Mouse (Mus musculus): Measurements from ENCODE around the gene Plekhh2. TPM values are rescaled to one million over a fixed set of nuclear protein-coding genes. Genes with fewer than 3 reads are reported as not detected.

Plekhh2 gene
- polyA plus RNA-seq, 1 experiment from 2014 or later = 8.0 TPM

DNA sequence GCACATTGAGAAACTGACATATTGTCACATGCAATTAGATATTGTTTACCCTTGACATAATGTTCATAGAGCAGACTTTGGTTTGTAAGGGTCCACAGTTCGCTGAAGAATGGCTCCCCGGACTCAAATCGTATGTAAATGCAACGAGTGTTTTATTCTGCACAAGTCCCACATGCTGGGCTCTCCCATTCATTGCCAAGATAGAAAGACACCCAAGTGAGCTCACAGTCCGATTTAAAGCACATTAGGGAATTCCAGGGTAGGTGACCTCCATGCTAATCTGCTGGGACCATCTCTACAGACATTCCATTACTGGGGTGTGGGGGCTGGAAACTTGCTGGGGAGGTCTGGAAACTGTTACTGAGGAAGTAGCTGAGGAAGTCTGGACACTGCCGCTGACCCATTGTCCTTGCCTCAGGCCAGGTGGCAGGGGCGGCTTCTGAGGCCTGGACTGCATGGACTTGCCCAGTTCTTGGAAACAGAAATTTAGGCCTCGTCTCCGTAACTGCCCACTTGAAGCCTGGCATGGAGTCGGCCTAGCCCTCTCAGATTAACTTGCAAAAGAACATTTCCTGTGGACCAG lies 128.2 kb downstream of the Plekhh2 start:
- no peaks in the 10 kb centered on the region for H3K27me3 ChIP-seq (replicated peaks; ENCODE audit: control insufficient read depth, insufficient read depth, low read length)
- 0 out of 2 replicates have a peak, but pooled peaks cover 7% of the 10 kb centered on the region for H3K4me1 ChIP-seq (ENCODE audit: control insufficient read depth, insufficient read depth, low read length)
- no peak overlapping the region for H3K27ac ChIP-seq (replicated peaks; ENCODE audit: low read depth, low read length)
- no peak overlapping the region for H3K4me3 ChIP-seq (ENCODE audit: low read depth, low read length)
- H3K4me2 ChIP-seq (ENCODE audit: low read depth, low read length) = no peak overlapping the region
- ATAC-seq (ENCODE audit: low read depth) = no peak
- WGBS = 60% methylated on average over 10 of the region's 10 CpGs
- no peak for DNase-seq (ENCODE audit: low spot score)
- no peaks in the 10 kb centered on the region for H3K9me3 ChIP-seq (ENCODE audit: control insufficient read depth, low read length)
- no peak overlapping the region for H3K9ac ChIP-seq (ENCODE audit: low read depth, low read length)
- H3K36me3 ChIP-seq (ENCODE audit: control insufficient read depth, insufficient read depth, low read length) = 0 out of 2 replicates have a peak, but pooled peaks cover 4% of the 10 kb centered on the region

DNA sequence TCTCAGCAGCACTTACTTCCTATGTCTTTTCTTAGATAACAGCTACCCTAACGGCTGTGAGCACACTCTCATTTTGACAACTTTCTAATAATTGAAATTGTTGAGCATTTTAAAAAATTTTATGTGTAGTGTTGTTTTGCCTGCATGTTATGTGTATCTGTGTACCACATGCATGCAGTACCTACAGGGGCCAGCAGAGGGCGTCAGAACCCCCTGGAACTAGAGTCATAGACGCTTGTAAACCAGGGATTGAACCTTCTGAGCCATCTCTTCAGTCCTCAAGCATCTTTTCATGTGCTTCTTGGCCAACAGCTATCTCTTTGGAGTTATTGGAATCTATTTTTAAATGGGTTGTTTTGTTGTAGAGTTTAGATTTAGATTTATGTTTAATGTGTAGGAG lies 130.2 kb downstream of the Plekhh2 start:
- Histone ChIP-seq H3K4me2 (ENCODE audit: low read depth, low read length) (no peak overlapping the region), H3K36me3 (ENCODE audit: control insufficient read depth, insufficient read depth, low read length) (0 out of 2 replicates have a peak, but pooled peaks cover 4% of the 10 kb centered on the region), H3K27me3 (replicated peaks; ENCODE audit: control insufficient read depth, insufficient read depth, low read length) (no peaks in the 10 kb centered on the region), H3K4me3 (ENCODE audit: low read depth, low read length) (no peak overlapping the region), H3K9me3 (ENCODE audit: control insufficient read depth, low read length) (no peaks in the 10 kb centered on the region), H3K9ac (ENCODE audit: low read depth, low read length) (no peak overlapping the region), H3K27ac (replicated peaks; ENCODE audit: low read depth, low read length) (no peak overlapping the region), H3K4me1 (ENCODE audit: control insufficient read depth, insufficient read depth, low read length) (peaks cover 13% of the 10 kb centered on the region; the same call in 1 of the 2 replicates)
- 37% methylated on average over 3 of the region's 3 CpGs for WGBS
- no peak for ATAC-seq (ENCODE audit: low read depth)
- no peak for DNase-seq (ENCODE audit: low spot score)

DNA sequence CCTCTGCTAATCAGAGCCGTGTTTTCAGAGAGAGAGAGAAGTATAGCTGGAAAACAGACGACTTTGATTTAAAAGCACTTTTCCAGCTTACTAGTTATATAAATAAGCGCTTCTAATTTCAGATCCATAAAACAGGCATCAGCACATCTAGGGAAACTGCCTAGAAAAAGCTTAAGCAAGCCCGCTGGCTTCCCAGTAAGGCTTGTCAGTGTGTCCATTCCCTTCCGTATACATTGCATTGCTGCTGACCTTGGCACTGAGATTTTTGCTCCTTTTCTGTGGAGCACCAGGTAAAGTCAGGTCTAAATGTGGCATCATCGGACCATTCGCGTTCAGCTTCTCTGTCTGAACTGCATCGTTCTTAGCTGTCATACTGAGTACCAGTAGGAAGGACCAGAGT lies 130.6 kb downstream of the Plekhh2 start:
- 0 out of 2 replicates have a peak, but pooled peaks cover 4% of the 10 kb centered on the region for H3K36me3 ChIP-seq (ENCODE audit: control insufficient read depth, insufficient read depth, low read length)
- H3K4me2 ChIP-seq (ENCODE audit: low read depth, low read length) = no peak overlapping the region
- DNase-seq (ENCODE audit: low spot score) = no peak
- no peaks in the 10 kb centered on the region for H3K27me3 ChIP-seq (replicated peaks; ENCODE audit: control insufficient read depth, insufficient read depth, low read length)
- H3K4me3 ChIP-seq (ENCODE audit: low read depth, low read length) = no peak overlapping the region
- WGBS = 68% methylated on average over 9 of the region's 9 CpGs
- no peak overlapping the region for H3K27ac ChIP-seq (replicated peaks; ENCODE audit: low read depth, low read length)
- no peak overlapping the region for H3K9ac ChIP-seq (ENCODE audit: low read depth, low read length)
- H3K4me1 ChIP-seq (ENCODE audit: control insufficient read depth, insufficient read depth, low read length) = peaks cover 13% of the 10 kb centered on the region; the same call in 1 of the 2 replicates
- ATAC-seq (ENCODE audit: low read depth) = no peak
- no peaks in the 10 kb centered on the region for H3K9me3 ChIP-seq (ENCODE audit: control insufficient read depth, low read length)

DNA sequence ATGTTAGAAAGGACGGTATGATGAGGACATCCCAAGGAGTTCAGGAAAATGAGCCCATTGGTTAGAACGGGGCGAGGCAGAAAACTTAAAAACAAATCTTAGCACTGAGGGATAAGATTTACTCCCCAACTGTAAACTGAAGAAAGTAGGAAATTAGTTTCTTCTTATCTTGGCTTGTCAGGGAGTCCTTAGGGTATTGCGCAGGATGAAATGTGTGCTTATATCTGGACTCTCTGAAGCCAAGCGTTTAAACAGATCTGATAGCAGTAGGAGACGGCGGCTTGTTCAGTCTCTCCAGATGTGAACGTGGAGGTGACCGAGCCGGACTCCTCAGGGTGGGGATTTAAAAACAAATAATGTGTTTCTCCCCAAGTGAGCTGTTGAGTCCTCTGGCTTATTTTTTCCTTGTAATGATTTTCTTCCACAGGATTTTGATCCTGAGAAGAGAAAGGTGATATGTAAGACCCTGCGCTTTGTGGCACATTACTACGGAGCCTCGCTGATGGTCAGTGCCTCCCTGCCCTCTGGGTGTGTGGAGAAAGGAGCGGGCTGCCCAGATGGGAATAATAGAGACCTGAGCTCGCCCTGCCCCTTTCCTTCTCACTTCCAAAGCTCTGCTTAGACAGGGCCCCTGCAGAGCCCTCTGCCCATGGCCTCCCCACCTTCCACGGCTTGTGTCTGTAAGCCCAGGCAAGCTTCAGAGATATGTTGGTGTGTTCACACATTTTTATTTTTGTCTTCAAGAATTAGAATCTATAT lies 132.8 kb downstream of the Plekhh2 start:
- H3K9ac ChIP-seq (ENCODE audit: low read depth, low read length) = 0 out of 2 replicates have a peak overlapping the region, but pooled peaks have one; percentile 14
- no peak overlapping the region for H3K27ac ChIP-seq (replicated peaks; ENCODE audit: low read depth, low read length)
- DNase-seq (ENCODE audit: low spot score) = no peak

DNA sequence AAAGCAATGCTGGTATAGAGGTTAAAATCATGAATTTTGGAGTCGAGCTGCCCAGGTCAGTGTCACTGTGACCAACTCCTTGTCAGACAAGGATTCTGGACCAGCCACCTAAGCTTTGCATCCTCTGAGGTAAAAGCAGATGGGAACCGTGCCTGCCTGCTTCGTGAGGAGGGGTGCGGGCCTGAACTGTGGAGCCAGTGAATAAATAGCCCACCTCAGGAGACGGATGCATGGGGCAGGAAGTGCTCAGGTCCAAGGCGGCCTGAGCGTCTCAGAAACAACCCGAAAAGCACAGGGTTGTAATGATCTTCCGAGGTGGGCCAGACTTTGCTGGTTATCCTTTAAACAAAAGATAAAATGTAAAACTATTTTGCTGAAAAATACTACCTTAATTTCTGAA lies 133.4 kb downstream of the Plekhh2 start:
- no peak for DNase-seq (ENCODE audit: low spot score)
- WGBS = 34% methylated on average over 9 of the region's 9 CpGs
- H3K9ac ChIP-seq (ENCODE audit: low read depth, low read length) = no peak overlapping the region
- 0 out of 2 replicates have a peak, but pooled peaks cover 4% of the 10 kb centered on the region for H3K36me3 ChIP-seq (ENCODE audit: control insufficient read depth, insufficient read depth, low read length)
- no peak overlapping the region for H3K27ac ChIP-seq (replicated peaks; ENCODE audit: low read depth, low read length)
- H3K4me1 ChIP-seq (ENCODE audit: control insufficient read depth, insufficient read depth, low read length) = peaks cover 13% of the 10 kb centered on the region; the same call in 1 of the 2 replicates
- no peaks in the 10 kb centered on the region for H3K27me3 ChIP-seq (replicated peaks; ENCODE audit: control insufficient read depth, insufficient read depth, low read length)
- no peaks in the 10 kb centered on the region for H3K9me3 ChIP-seq (ENCODE audit: control insufficient read depth, low read length)
- no peak for ATAC-seq (ENCODE audit: low read depth)
- H3K4me3 ChIP-seq (ENCODE audit: low read depth, low read length) = no peak overlapping the region
- H3K4me2 ChIP-seq (ENCODE audit: low read depth, low read length) = no peak overlapping the region

More for the DNA sequence above, 132.8 kb downstream of the Plekhh2 start:
- H3K9me3 ChIP-seq (ENCODE audit: control insufficient read depth, low read length) = no peaks in the 10 kb centered on the region
- H3K36me3 ChIP-seq (ENCODE audit: control insufficient read depth, insufficient read depth, low read length) = 0 out of 2 replicates have a peak, but pooled peaks cover 4% of the 10 kb centered on the region
- no peak overlapping the region for H3K4me3 ChIP-seq (ENCODE audit: low read depth, low read length)
- H3K4me2 ChIP-seq (ENCODE audit: low read depth, low read length) = no peak overlapping the region
- peaks cover 13% of the 10 kb centered on the region; the same call in 1 of the 2 replicates for H3K4me1 ChIP-seq (ENCODE audit: control insufficient read depth, insufficient read depth, low read length)
- H3K27me3 ChIP-seq (replicated peaks; ENCODE audit: control insufficient read depth, insufficient read depth, low read length) = no peaks in the 10 kb centered on the region
- WGBS = 40% methylated on average over 16 of the region's 16 CpGs
- ATAC-seq (ENCODE audit: low read depth) = no peak

DNA sequence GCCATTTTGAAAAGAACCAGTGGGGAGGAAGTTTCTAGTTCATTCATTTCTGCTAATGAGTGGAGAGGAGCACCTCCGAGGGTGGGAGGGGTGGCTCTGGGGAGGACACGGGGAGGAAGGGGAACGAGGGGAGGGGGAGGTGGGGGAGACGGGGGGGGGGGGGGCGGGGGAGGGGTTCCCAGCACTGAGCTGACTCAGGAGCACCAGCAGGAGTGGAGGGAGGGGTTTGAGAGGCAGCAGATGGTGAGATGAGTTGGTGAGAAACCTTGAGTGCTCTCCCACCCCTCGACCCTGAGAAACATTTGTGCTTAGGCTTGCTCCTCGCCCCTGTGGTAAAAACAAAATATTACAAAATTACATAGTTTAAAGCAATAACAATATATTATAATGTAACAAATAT lies 134.2 kb downstream of the Plekhh2 start:
- Histone ChIP-seq H3K27ac (replicated peaks; ENCODE audit: low read depth, low read length) (no peak overlapping the region), H3K4me1 (ENCODE audit: control insufficient read depth, insufficient read depth, low read length) (peaks cover 13% of the 10 kb centered on the region; the same call in 1 of the 2 replicates), H3K36me3 (ENCODE audit: control insufficient read depth, insufficient read depth, low read length) (0 out of 2 replicates have a peak, but pooled peaks cover 4% of the 10 kb centered on the region), H3K4me2 (ENCODE audit: low read depth, low read length) (no peak overlapping the region), H3K27me3 (replicated peaks; ENCODE audit: control insufficient read depth, insufficient read depth, low read length) (no peaks in the 10 kb centered on the region), H3K4me3 (ENCODE audit: low read depth, low read length) (no peak overlapping the region), H3K9ac (ENCODE audit: low read depth, low read length) (no peak overlapping the region), H3K9me3 (ENCODE audit: control insufficient read depth, low read length) (no peaks in the 10 kb centered on the region)
- WGBS = 34% methylated on average over 2 of the region's 7 CpGs
- ATAC-seq (ENCODE audit: low read depth) = no peak
- DNase-seq (ENCODE audit: low spot score) = no peak

DNA sequence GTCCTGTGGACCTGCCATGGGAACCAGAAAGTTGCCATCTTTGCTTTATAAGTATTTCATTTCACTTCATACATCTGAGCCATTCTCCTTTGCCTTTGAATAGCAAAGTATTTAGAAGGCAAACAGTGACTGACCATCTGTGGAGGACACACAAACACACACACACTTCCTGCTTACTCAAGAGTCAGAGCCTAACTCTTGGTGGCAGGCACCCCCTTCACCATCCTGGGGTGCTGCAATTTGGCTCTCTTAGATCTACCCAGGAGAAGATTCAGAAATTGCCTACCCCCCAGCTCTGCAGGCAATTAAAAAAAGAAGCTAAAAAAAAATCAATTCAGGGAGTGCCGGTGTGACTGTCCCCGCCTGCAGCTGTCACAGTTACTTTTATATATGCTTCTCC lies 134.8 kb downstream of the Plekhh2 start:
- Histone ChIP-seq H3K4me1 (ENCODE audit: control insufficient read depth, insufficient read depth, low read length) (peaks cover 13% of the 10 kb centered on the region; the same call in 1 of the 2 replicates), H3K4me3 (ENCODE audit: low read depth, low read length) (no peak overlapping the region), H3K36me3 (ENCODE audit: control insufficient read depth, insufficient read depth, low read length) (no peaks in the 10 kb centered on the region), H3K9me3 (ENCODE audit: control insufficient read depth, low read length) (no peaks in the 10 kb centered on the region), H3K27me3 (replicated peaks; ENCODE audit: control insufficient read depth, insufficient read depth, low read length) (no peaks in the 10 kb centered on the region), H3K27ac (replicated peaks; ENCODE audit: low read depth, low read length) (no peak overlapping the region), H3K9ac (ENCODE audit: low read depth, low read length) (0 out of 2 replicates have a peak overlapping the region, but pooled peaks have one; percentile 6), H3K4me2 (ENCODE audit: low read depth, low read length) (no peak overlapping the region)
- WGBS = 62% methylated on average over 2 of the region's 2 CpGs
- ATAC-seq (ENCODE audit: low read depth) = no peak
- no peak for DNase-seq (ENCODE audit: low spot score)

DNA sequence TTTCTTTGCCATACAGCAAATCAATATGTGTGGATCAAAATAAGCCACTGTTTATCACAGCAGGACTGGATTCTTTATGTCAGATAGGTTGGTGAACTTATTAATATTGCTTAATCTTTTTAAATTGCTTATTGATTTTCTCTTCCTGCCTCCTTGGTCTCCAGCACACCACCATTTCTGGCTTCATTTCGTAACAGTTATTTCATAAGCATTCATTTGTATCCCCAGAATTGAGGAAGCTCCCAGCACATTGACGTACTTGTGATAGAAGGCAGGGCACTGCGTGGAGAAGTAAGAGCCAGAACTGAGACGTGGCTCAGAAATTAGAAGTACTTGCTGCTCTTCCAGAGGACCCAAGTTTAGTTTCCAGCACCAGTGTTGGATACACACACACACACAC lies 135.9 kb downstream of the Plekhh2 start:
- no peak for DNase-seq (ENCODE audit: low spot score)
- no peak overlapping the region for H3K9ac ChIP-seq (ENCODE audit: low read depth, low read length)
- no peak overlapping the region for H3K4me2 ChIP-seq (ENCODE audit: low read depth, low read length)
- H3K27me3 ChIP-seq (replicated peaks; ENCODE audit: control insufficient read depth, insufficient read depth, low read length) = no peaks in the 10 kb centered on the region
- H3K36me3 ChIP-seq (ENCODE audit: control insufficient read depth, insufficient read depth, low read length) = no peaks in the 10 kb centered on the region
- no peak for ATAC-seq (ENCODE audit: low read depth)
- 88% methylated on average over 4 of the region's 4 CpGs for WGBS
- no peak overlapping the region for H3K4me3 ChIP-seq (ENCODE audit: low read depth, low read length)
- H3K9me3 ChIP-seq (ENCODE audit: control insufficient read depth, low read length) = no peaks in the 10 kb centered on the region
- H3K4me1 ChIP-seq (ENCODE audit: control insufficient read depth, insufficient read depth, low read length) = peaks cover 13% of the 10 kb centered on the region; the same call in 1 of the 2 replicates
- H3K27ac ChIP-seq (replicated peaks; ENCODE audit: low read depth, low read length) = no peak overlapping the region
